Mouse (Mus musculus) liver, adult 2 months (tissue): ENCODE measurements at regions not wholly inside any gene's neighbourhood (a gene's known extent, or its start where the extent isn't known, plus 50 kb on each side); places are given as distances from the start of the nearest gene placed in this dataset.
"Not testable (repeated sequence)": the region's sequence is repeated elsewhere in the genome, so short reads cannot be mapped to it uniquely, and the experiment has no call there.

Experiments used
- DNase-seq: peaks from one replicate; pipeline ENCODE4 v3.0.0-alpha.2; 2011; ENCODE audit warnings: low read depth, low spot score; ENCODE audit errors: extremely low read depth
- H3K27ac ChIP-seq: fragments of 200-500 bp; replicated peaks from 2 replicates; pipeline ENCODE4 v1.5.1; 2012; ENCODE audit warnings: low read depth, mild to moderate bottlenecking, control low read depth, inconsistent platforms, low read length; ENCODE audit not compliant: insufficient read depth
- H3K27me3 ChIP-seq: fragments of 200-500 bp; 2 replicates; pipeline ENCODE4 v1.6.1; 2012; ENCODE audit warnings: mild to moderate bottlenecking, moderate library complexity, low read length, inconsistent platforms; ENCODE audit not compliant: control insufficient read depth, insufficient read depth
- H3K36me3 ChIP-seq: fragments of 200-500 bp; 2 replicates; pipeline ENCODE4 v1.6.1; 2012; ENCODE audit warnings: low read length, inconsistent platforms; ENCODE audit not compliant: control insufficient read depth, insufficient read depth
- H3K4me1 ChIP-seq: fragments of 200-500 bp; 2 replicates; pipeline ENCODE4 v1.6.1; 2011; ENCODE audit warnings: low read length; ENCODE audit not compliant: control insufficient read depth, insufficient read depth
- H3K4me3 ChIP-seq: fragments of 200-500 bp; 2 replicates; pipeline ENCODE4 v1.5.1; 2011; ENCODE audit warnings: low read depth, mild to moderate bottlenecking, control low read depth, low read length, moderate library complexity; ENCODE audit not compliant: insufficient read depth
- H3K79me2 ChIP-seq: fragments of 200-500 bp; 2 replicates; pipeline ENCODE4 v1.6.1; 2012; ENCODE audit warnings: inconsistent platforms, mild to moderate bottlenecking, low read length, moderate library complexity; ENCODE audit not compliant: control insufficient read depth, insufficient read depth
- H3K9ac ChIP-seq: fragments of 200-500 bp; 2 replicates; pipeline ENCODE4 v1.6.1; 2012; ENCODE audit warnings: low read depth, mild to moderate bottlenecking, control low read depth, inconsistent platforms, low read length
- CTCF ChIP-seq: fragments of 200-500 bp; IDR thresholded peaks from 2 replicates; pipeline ENCODE4 v1.5.1; 2011; ENCODE audit warnings: low read depth, low read length, control low read depth
- POLR2A ChIP-seq: fragments of 200-500 bp; IDR thresholded peaks from 2 replicates; pipeline ENCODE4 v1.6.1; 2011; ENCODE audit warnings: low read length, control low read depth; ENCODE audit not compliant: insufficient read depth; ENCODE audit errors: extremely low read depth
- WGBS: fragments of 180-500 bp; shearing (Covaris S2); methylation state at CpG from one replicate; pipeline ENCODE4 v1.1.7; 2018; 5-methylcytosine and 5-hydroxymethylcytosine counted together

GRCm38 (mm10) chr5:76081379-76081778 is 58.7 kb upstream of the Srd5a3 start:
- WGBS, result 93% methylated on average over 2 of the region's 2 CpGs
- DNase-seq, H3K4me1 ChIP-seq, H3K27me3 ChIP-seq, H3K36me3 ChIP-seq, H3K9ac ChIP-seq, H3K4me3 ChIP-seq, H3K79me2 ChIP-seq, H3K27ac ChIP-seq: not testable (repeated sequence)

- 91% methylated on average over 8 of the region's 8 CpGs for WGBS
- H3K4me3 ChIP-seq, result no peak overlapping the region
Observed at GRCm38 (mm10) chr5:76080429-76080828, 59.6 kb upstream of the Srd5a3 start.

GRCm38 (mm10) chr5:76079204-76080025 is 60.7 kb upstream of the Srd5a3 start:
- Histone ChIP-seq H3K27me3 (no peaks in the 10 kb centered on the region), H3K4me3 (no peak overlapping the region), H3K27ac (peak overlapping the region; percentile 15; the same call in 1 of the 2 replicates), H3K9ac (no peak overlapping the region), H3K4me1 (peaks cover 2% of the 10 kb centered on the region; the same call in 1 of the 2 replicates), H3K36me3 (no peaks in the 10 kb centered on the region), H3K79me2 (no peaks in the 10 kb centered on the region)
- TF ChIP-seq POLR2A (no peak), CTCF (no peak)
- 75% methylated on average over 11 of the region's 11 CpGs for WGBS
- no peak for DNase-seq

More at GRCm38 (mm10) chr5:76080429-76080828, 59.6 kb upstream of the Srd5a3 start:
- peaks cover 2% of the 10 kb centered on the region; the same call in 1 of the 2 replicates for H3K4me1 ChIP-seq
- no peak for DNase-seq
- no peak overlapping the region for H3K9ac ChIP-seq
- no peak overlapping the region for H3K27ac ChIP-seq
- H3K27me3 ChIP-seq, result no peaks in the 10 kb centered on the region
- TF ChIP-seq POLR2A (no peak), CTCF (no peak)
- H3K36me3 ChIP-seq, result no peaks in the 10 kb centered on the region
- H3K79me2 ChIP-seq, result no peaks in the 10 kb centered on the region

GRCm38 (mm10) chr5:76078485-76078884 is 61.6 kb upstream of the Srd5a3 start:
- no peak overlapping the region for H3K9ac ChIP-seq
- DNase-seq, result no peak
- no peaks in the 10 kb centered on the region for H3K36me3 ChIP-seq
- no peaks in the 10 kb centered on the region for H3K27me3 ChIP-seq
- WGBS, result 93% methylated on average over 1 of the region's 1 CpGs
- no peak overlapping the region for H3K4me3 ChIP-seq
- H3K79me2 ChIP-seq, result 0 out of 2 replicates have a peak, but pooled peaks cover 2% of the 10 kb centered on the region
- TF ChIP-seq POLR2A (no peak), CTCF (no peak)
- H3K27ac ChIP-seq, result no peak overlapping the region
- H3K4me1 ChIP-seq, result peaks cover 2% of the 10 kb centered on the region; the same call in 1 of the 2 replicates

GRCm38 (mm10) chr5:76076283-76076682 is 63.8 kb upstream of the Srd5a3 start:
- no peak overlapping the region for H3K9ac ChIP-seq
- 84% methylated on average over 7 of the region's 7 CpGs for WGBS
- no peak for TF ChIP-seq POLR2A
- TF ChIP-seq CTCF, result no peak
- no peak overlapping the region for H3K4me3 ChIP-seq
- H3K36me3 ChIP-seq, result no peaks in the 10 kb centered on the region
- no peak overlapping the region for H3K27ac ChIP-seq
- DNase-seq, result no peak
- H3K4me1 ChIP-seq, result peaks cover 2% of the 10 kb centered on the region; the same call in 1 of the 2 replicates
- H3K27me3 ChIP-seq, result no peaks in the 10 kb centered on the region
- 0 out of 2 replicates have a peak, but pooled peaks cover 2% of the 10 kb centered on the region for H3K79me2 ChIP-seq

GRCm38 (mm10) chr5:76075401-76075800 is 64.7 kb upstream of the Srd5a3 start:
- DNase-seq, result peak; percentile 28
- no peak overlapping the region for H3K27ac ChIP-seq
- no peak overlapping the region for H3K9ac ChIP-seq
- H3K27me3 ChIP-seq, result no peaks in the 10 kb centered on the region
- H3K79me2 ChIP-seq, result 0 out of 2 replicates have a peak, but pooled peaks cover 2% of the 10 kb centered on the region
- H3K4me3 ChIP-seq, result no peak overlapping the region
- no peaks in the 10 kb centered on the region for H3K36me3 ChIP-seq
- no peak for TF ChIP-seq CTCF
- no peak for TF ChIP-seq POLR2A
- 71% methylated on average over 8 of the region's 8 CpGs for WGBS
- H3K4me1 ChIP-seq, result peaks cover 2% of the 10 kb centered on the region; the same call in 1 of the 2 replicates
